In the genomic region with DNA sequence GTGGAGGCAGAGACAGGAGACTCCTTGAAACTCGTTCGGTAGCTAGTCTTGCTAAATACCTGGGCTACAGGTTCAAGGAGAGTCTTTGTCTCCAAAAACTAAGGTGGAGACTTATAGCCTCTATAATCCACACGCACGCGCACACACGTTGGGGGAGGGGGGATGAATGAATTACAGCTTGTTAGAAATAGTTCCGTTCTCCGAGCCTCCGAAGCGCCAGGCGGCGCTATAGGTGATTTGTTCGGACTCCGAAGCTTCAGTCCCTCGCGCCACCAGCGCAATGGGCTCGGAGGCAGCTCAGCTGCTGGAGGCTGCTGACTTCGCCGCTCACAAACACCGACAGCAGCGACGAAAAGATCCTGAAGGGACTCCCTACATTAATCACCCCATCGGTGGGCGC, we compare ENCODE assay signal across 8 mouse cellular contexts. TPM values are rescaled to one million over a fixed set of nuclear protein-coding genes. Genes with fewer than 3 reads are reported as not detected.
DNase-seq lines count a peak whose midpoint lies in the region; ATAC-seq lines count a peak whose summit lies in the region.

TSS of gene Hddc3 (plus strand) at position 247 of the 400 bp plus-strand sequence.

- H3K4me2 ChIP-seq in heart, embryonic 14.5 days (ENCODE audit: low read length): peak within 1 kb of the TSS; percentile 81
- H3K4me2 ChIP-seq in liver, embryonic 13.5 days: peak within 1 kb of the TSS; percentile 84
- peak within 1 kb of the TSS; percentile 95 for H3K4me2 ChIP-seq in stomach, embryonic 16.5 days (ENCODE audit: low read depth, low read length)

- H3K27ac ChIP-seq in heart, embryonic 14.5 days (replicated peaks in 1 of 2; ENCODE audit: control insufficient read depth in 1 of 2, insufficient read depth in 1 of 2, low read depth in 2 of 2, low read length in 2 of 2): peak within 1 kb of the TSS; percentile 68
- peak within 1 kb of the TSS; percentile 7; the same call in 1 of the 2 replicates for H3K27ac ChIP-seq in liver, embryonic 13.5 days
- peak within 1 kb of the TSS; percentile 69 for H3K27ac ChIP-seq in stomach, embryonic 16.5 days (ENCODE audit: low read length)

- peak within 1 kb of the TSS; percentile 55 to 67 for H3K4me3 ChIP-seq in heart, embryonic 14.5 days (ENCODE audit: control insufficient read depth in 1 of 2, insufficient read depth in 1 of 2, low read depth in 1 of 2, low read length in 2 of 2)
- H3K4me3 ChIP-seq in liver, embryonic 13.5 days (replicated peaks): peak within 1 kb of the TSS; percentile 64
- peak within 1 kb of the TSS; percentile 66 for H3K4me3 ChIP-seq in stomach, embryonic 16.5 days (replicated peaks; ENCODE audit: low read length)

- WGBS in heart, embryonic 14.5 days: 2% methylated on average over 25 of the region's 25 CpGs
- under 1% methylated on average over 25 of the region's 25 CpGs for WGBS in liver, embryonic 13.5 days (ENCODE audit: insufficient replicate concordance)
- WGBS in stomach, embryonic 16.5 days: 1% methylated on average over 25 of the region's 25 CpGs

- H3K36me3 ChIP-seq in heart, embryonic 14.5 days (ENCODE audit: control insufficient read depth, insufficient read depth, low read length): peaks cover under 1% of the 10 kb centered on the region; the same call in 1 of the 2 replicates
- H3K36me3 ChIP-seq in liver, embryonic 13.5 days: no peaks in the 10 kb centered on the region
- no peaks in the 10 kb centered on the region for H3K36me3 ChIP-seq in stomach, embryonic 16.5 days (ENCODE audit: control insufficient read depth, insufficient read depth, low read length)

- peak within 1 kb of the TSS; percentile 92 for H3K9ac ChIP-seq in heart, embryonic 14.5 days (ENCODE audit: low read length)
- peak within 1 kb of the TSS; percentile 76 for H3K9ac ChIP-seq in liver, embryonic 13.5 days
- H3K9ac ChIP-seq in stomach, embryonic 16.5 days (ENCODE audit: low read length): peak within 1 kb of the TSS; percentile 89

- H3K4me1 ChIP-seq in heart, embryonic 14.5 days (ENCODE audit: control insufficient read depth in 2 of 2, insufficient read depth in 2 of 2, low read length in 2 of 2): peaks cover 24 to 35% of the 10 kb centered on the region in 2 experiments
- H3K4me1 ChIP-seq in liver, embryonic 13.5 days (replicated peaks): peaks cover 65% of the 10 kb centered on the region
- peaks cover 35% of the 10 kb centered on the region for H3K4me1 ChIP-seq in stomach, embryonic 16.5 days (ENCODE audit: control insufficient read depth, insufficient read depth, low read length)

- H3K9me3 ChIP-seq in heart, embryonic 14.5 days (ENCODE audit: control insufficient read depth, low read length): no peaks in the 10 kb centered on the region
- H3K9me3 ChIP-seq in liver, embryonic 13.5 days (replicated peaks): no peaks in the 10 kb centered on the region
- H3K9me3 ChIP-seq in stomach, embryonic 16.5 days (replicated peaks; ENCODE audit: control insufficient read depth, low read length): no peaks in the 10 kb centered on the region

- DNase-seq in c-Kit-negative CD71-positive TER-119-positive erythroid progenitor cells, embryonic 14.5 days (ENCODE audit: low read depth, low spot score): peak; percentile 78
- DNase-seq in fibroblast of lung, adult 2 months (ENCODE audit: low read depth): peak; percentile 79
- DNase-seq in kidney, postnatal 14 days: peak; percentile 95
- peak; percentile 85 for DNase-seq in liver, embryonic 13.5 days
- peak; percentile 95 for DNase-seq in neural tube, embryonic 10.5 days (ENCODE audit: extremely low spot score, low spot score)

- H3K27me3 ChIP-seq in heart, embryonic 14.5 days (ENCODE audit: control insufficient read depth, insufficient read depth, low read length): no peaks in the 10 kb centered on the region
- no peaks in the 10 kb centered on the region for H3K27me3 ChIP-seq in liver, embryonic 13.5 days
- no peaks in the 10 kb centered on the region for H3K27me3 ChIP-seq in stomach, embryonic 16.5 days (ENCODE audit: control insufficient read depth, insufficient read depth, low read length)

- peak; percentile 49 for ATAC-seq in CD4-positive, CD25-positive, alpha-beta regulatory T cell, adult 4 months
- no peak for ATAC-seq in heart, embryonic 14.5 days (ENCODE audit: insufficient number of reproducible peaks, insufficient read depth, low FRiP score, low read depth)
- no peak for ATAC-seq in liver, embryonic 13.5 days (ENCODE audit: low read depth)
- ATAC-seq in stomach, embryonic 16.5 days (ENCODE audit: insufficient read depth, low FRiP score): peak; percentile 20; the same call in 1 of the 2 replicates

RNA-seq across cellular contexts. Expression of gene Hddc3, which starts in this region (rescaled TPM):
- polyA plus RNA-seq in CD4-positive, CD25-positive, alpha-beta regulatory T cell, adult 4 months (2017; shearing (Covaris generic)): 1 to 10 TPM; 6.9 to 7.2 TPM
- polyA plus RNA-seq in heart, embryonic 14.5 days (2014; fragmentation: Nextera tagmentation; extraction: Ambion mirVana): 18.2 and 23.1 TPM in 2 replicates
- 3.8 and 4.2 TPM in 2 replicates for polyA plus RNA-seq in liver, embryonic 13.5 days (2015; fragmentation: Nextera tagmentation; extraction: Ambion mirVana)
- polyA plus RNA-seq in stomach, embryonic 16.5 days (2015; fragmentation: Nextera tagmentation; extraction: Ambion mirVana): 13.4 and 17.7 TPM in 2 replicates

Comparison
In these comparisons a context has a peak if more than half of its experiments do, and no peak if none do; other contexts are left out.
1. ATAC-seq: peak in CD4-positive, CD25-positive, alpha-beta regulatory T cell, adult 4 months (single experiment) and stomach, embryonic 16.5 days (single experiment); none in heart, embryonic 14.5 days (single experiment) and liver, embryonic 13.5 days (single experiment).
2. H3K27ac ChIP-seq: peak in every context shown above with its lines; median percentile 69 in stomach, embryonic 16.5 days; 68 in heart, embryonic 14.5 days; 7 in liver, embryonic 13.5 days.
3. Peak in every context shown above with its lines, with median percentiles within 50 percentile points of each other: DNase-seq, H3K4me2 ChIP-seq, H3K4me3 ChIP-seq and H3K9ac ChIP-seq.